9 mouse cellular contexts compared by ENCODE assay signal in the genomic region with DNA sequence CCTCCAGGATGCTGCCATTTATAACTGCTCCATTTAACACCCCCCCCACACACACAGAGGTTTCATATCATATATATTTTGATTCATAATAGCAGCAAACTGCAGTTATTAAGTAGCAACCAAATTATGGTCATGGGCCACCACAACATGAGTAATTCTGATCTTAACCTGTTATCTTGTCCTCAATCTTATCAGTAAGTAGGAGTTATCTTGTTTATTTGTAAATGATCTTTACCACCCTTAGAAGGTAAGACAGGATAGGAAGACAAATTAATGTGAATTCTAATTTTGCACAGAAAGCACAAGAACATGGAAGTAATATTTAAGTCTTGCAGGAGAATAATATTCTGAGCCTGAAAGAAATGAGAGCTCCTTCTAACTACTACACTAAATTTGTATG. TPM values are rescaled to one million over a fixed set of nuclear protein-coding genes. Genes with fewer than 3 reads are reported as not detected.
DNase-seq lines count a peak whose midpoint lies in the region; ATAC-seq lines count a peak whose summit lies in the region.
"Had no signal": no experiment of that assay in that cellular context is flagged by ENCODE, and none has a peak within 500 bp of the region (broad histone marks: within the 10 kb centered on the region; RNA-seq: fewer than 3 reads in every experiment).

No protein-coding gene starts in this region.

- intact Hi-C loops in left cerebral cortex, postnatal 36 days (cut with DNase I) = no loop called here

- peaks cover 48% of the 10 kb centered on the region for H3K36me3 ChIP-seq in heart, embryonic 14.5 days (ENCODE audit: control insufficient read depth, insufficient read depth, low read length)
- no peaks in the 10 kb centered on the region; the same call in none of the 2 replicates for H3K36me3 ChIP-seq in embryonic facial prominence, embryonic 11.5 days (replicated peaks; ENCODE audit: control insufficient read depth, insufficient read depth, low read depth, low read length)
- peaks cover 50% of the 10 kb centered on the region for H3K36me3 ChIP-seq in intestine, embryonic 14.5 days (ENCODE audit: control insufficient read depth, insufficient read depth, low read length)
- peaks cover 14% of the 10 kb centered on the region; the same call in 1 of the 2 replicates for H3K36me3 ChIP-seq in midbrain, embryonic 15.5 days (replicated peaks)

- H3K4me1 ChIP-seq in heart, embryonic 14.5 days (ENCODE audit: control insufficient read depth in 2 of 2, insufficient read depth in 2 of 2, low read length in 2 of 2) = peaks cover 2 to 11% of the 10 kb centered on the region in 2 experiments; a peak in 3 of 4 replicates
- no peaks in the 10 kb centered on the region for H3K4me1 ChIP-seq in embryonic facial prominence, embryonic 11.5 days (ENCODE audit: control insufficient read depth, insufficient read depth, low read length)
- peaks cover 13% of the 10 kb centered on the region; the same call in 1 of the 2 replicates for H3K4me1 ChIP-seq in intestine, embryonic 14.5 days (replicated peaks; ENCODE audit: control insufficient read depth, insufficient read depth, low read length)
- peaks cover 14% of the 10 kb centered on the region for H3K4me1 ChIP-seq in midbrain, embryonic 15.5 days

- H3K4me2 ChIP-seq in heart, embryonic 14.5 days (ENCODE audit: low read length) = peak overlapping the region; percentile 86
- H3K4me2 ChIP-seq in embryonic facial prominence, embryonic 11.5 days (ENCODE audit: low read depth, low read length) = peak overlapping the region; percentile 64
- peak overlapping the region; percentile 87 for H3K4me2 ChIP-seq in intestine, embryonic 14.5 days (ENCODE audit: low read length)
- H3K4me2 ChIP-seq in midbrain, embryonic 15.5 days = peak overlapping the region; percentile 79

- no peak for ATAC-seq in heart, embryonic 14.5 days (ENCODE audit: insufficient number of reproducible peaks, insufficient read depth, low FRiP score, low read depth)
- no peak for ATAC-seq in embryonic facial prominence, embryonic 11.5 days (replicated peaks; ENCODE audit: insufficient number of reproducible peaks, low FRiP score, low TSS enrichment, low read depth)
- ATAC-seq in intestine, embryonic 14.5 days (replicated peaks; ENCODE audit: low FRiP score, low TSS enrichment, low read depth) = no peak
- no peak for ATAC-seq in midbrain, embryonic 15.5 days (replicated peaks)

- no peak overlapping the region for H3K27ac ChIP-seq in heart, embryonic 14.5 days (replicated peaks in 1 of 2; ENCODE audit: control insufficient read depth in 1 of 2, insufficient read depth in 1 of 2, low read depth in 2 of 2, low read length in 2 of 2)
- H3K27ac ChIP-seq in embryonic facial prominence, embryonic 11.5 days (replicated peaks; ENCODE audit: low read depth, low read length) = no peak overlapping the region
- H3K27ac ChIP-seq in intestine, embryonic 14.5 days (ENCODE audit: low read depth) = no peak overlapping the region
- H3K27ac ChIP-seq in midbrain, embryonic 15.5 days = no peak overlapping the region

- H3K9me3 ChIP-seq in heart, embryonic 14.5 days (ENCODE audit: control insufficient read depth, low read length) = no peaks in the 10 kb centered on the region
- no peaks in the 10 kb centered on the region for H3K9me3 ChIP-seq in embryonic facial prominence, embryonic 11.5 days (replicated peaks; ENCODE audit: control insufficient read depth, low read length)
- no peaks in the 10 kb centered on the region for H3K9me3 ChIP-seq in intestine, embryonic 14.5 days (ENCODE audit: control insufficient read depth, low read length)
- H3K9me3 ChIP-seq in midbrain, embryonic 15.5 days = no peaks in the 10 kb centered on the region

- DNase-seq in heart, postnatal 4 days = no peak
- DNase-seq in embryonic facial prominence, embryonic 11.5 days (ENCODE audit: low spot score) = no peak
- DNase-seq in intestine, embryonic 14.5 days (ENCODE audit: low spot score) = no peak
- no peak for DNase-seq in adrenal gland, postnatal 10 days
- no peak for DNase-seq in left cerebral cortex, postnatal 36 days (ENCODE audit: low spot score in 2 of 2)
- no peak for DNase-seq in thymus, postnatal 0 days (ENCODE audit: low spot score)
- DNase-seq: right cerebral cortex, postnatal 4 days had no signal

- H3K4me3 ChIP-seq in heart, embryonic 14.5 days (ENCODE audit: control insufficient read depth in 1 of 2, insufficient read depth in 1 of 2, low read depth in 1 of 2, low read length in 2 of 2) = peak overlapping the region in 1 of 2 experiments; percentile 88; a peak in 2 of 4 replicates
- peak overlapping the region; percentile 78 for H3K4me3 ChIP-seq in embryonic facial prominence, embryonic 11.5 days (ENCODE audit: low read depth, low read length)
- peak overlapping the region; percentile 87 for H3K4me3 ChIP-seq in intestine, embryonic 14.5 days (ENCODE audit: low read depth, low read length)
- peak overlapping the region; percentile 78 for H3K4me3 ChIP-seq in midbrain, embryonic 15.5 days

- H3K27me3 ChIP-seq in heart, embryonic 14.5 days (ENCODE audit: control insufficient read depth, insufficient read depth, low read length) = no peaks in the 10 kb centered on the region
- no peaks in the 10 kb centered on the region for H3K27me3 ChIP-seq in embryonic facial prominence, embryonic 11.5 days (ENCODE audit: control insufficient read depth, insufficient read depth, low read length)
- no peaks in the 10 kb centered on the region for H3K27me3 ChIP-seq in intestine, embryonic 14.5 days (replicated peaks; ENCODE audit: control insufficient read depth, insufficient read depth, low read length)
- no peaks in the 10 kb centered on the region for H3K27me3 ChIP-seq in midbrain, embryonic 15.5 days (replicated peaks)

- H3K9ac ChIP-seq in heart, embryonic 14.5 days (ENCODE audit: low read length) = peak overlapping the region; percentile 91
- H3K9ac ChIP-seq in embryonic facial prominence, embryonic 11.5 days (replicated peaks; ENCODE audit: low read length) = no peak overlapping the region
- peak overlapping the region; percentile 90 for H3K9ac ChIP-seq in intestine, embryonic 14.5 days (ENCODE audit: low read length)
- no peak overlapping the region for H3K9ac ChIP-seq in midbrain, embryonic 15.5 days

RNA-seq across cellular contexts. Expression of gene Palb2, which starts 1.0 kb away (rescaled TPM):
- 7.6 and 7.7 TPM in 2 replicates for polyA plus RNA-seq in heart, embryonic 14.5 days (2014; fragmentation: Nextera tagmentation; extraction: Ambion mirVana)
- total RNA-seq in heart, postnatal 4 days (2021) = 1 to 10 TPM; 4.0 to 4.2 TPM
- 19.0 and 22.8 TPM in 2 replicates for polyA plus RNA-seq in embryonic facial prominence, embryonic 11.5 days (2014; fragmentation: Nextera tagmentation; extraction: Ambion mirVana)
- 16.7 and 19.5 TPM in 2 replicates for polyA plus RNA-seq in intestine, embryonic 14.5 days (2014; fragmentation: Nextera tagmentation; extraction: Ambion mirVana)
- polyA plus RNA-seq in midbrain, embryonic 15.5 days (2015; fragmentation: Nextera tagmentation; extraction: Ambion mirVana) = 4.9 and 5.0 TPM in 2 replicates
- total RNA-seq in adrenal gland, postnatal 10 days (2021) = 1 to 10 TPM; 2.7 to 4.3 TPM
- total RNA-seq in left cerebral cortex, postnatal 36 days (2021) = 1 to 10 TPM; 1.1 to 1.9 TPM
- 16.5 and 16.9 TPM in 2 replicates for polyA plus RNA-seq in thymus, postnatal 0 days (2015; fragmentation: Nextera tagmentation; extraction: Ambion mirVana)

RNA-seq across cellular contexts. Expression of gene Dctn5, which starts 1.0 kb away (rescaled TPM):
- 73.3 and 74.6 TPM in 2 replicates for polyA plus RNA-seq in heart, embryonic 14.5 days (2014; fragmentation: Nextera tagmentation; extraction: Ambion mirVana)
- total RNA-seq in heart, postnatal 4 days (2021) = 10 to 100 TPM; 35.1 to 36.2 TPM
- polyA plus RNA-seq in embryonic facial prominence, embryonic 11.5 days (2014; fragmentation: Nextera tagmentation; extraction: Ambion mirVana) = 124 and 132 TPM in 2 replicates
- 121 and 129 TPM in 2 replicates for polyA plus RNA-seq in intestine, embryonic 14.5 days (2014; fragmentation: Nextera tagmentation; extraction: Ambion mirVana)
- 166 and 173 TPM in 2 replicates for polyA plus RNA-seq in midbrain, embryonic 15.5 days (2015; fragmentation: Nextera tagmentation; extraction: Ambion mirVana)
- 10 to 100 TPM; 53.0 to 59.0 TPM for total RNA-seq in adrenal gland, postnatal 10 days (2021)
- 100 to 1,000 TPM in 1 of 2 experiments, 10 to 100 TPM in 1; 99.2 to 101 TPM for total RNA-seq in left cerebral cortex, postnatal 36 days (2021)
- 108 TPM in 2 replicates for polyA plus RNA-seq in thymus, postnatal 0 days (2015; fragmentation: Nextera tagmentation; extraction: Ambion mirVana)

RNA-seq across cellular contexts. Expression of gene Plk1, which starts 27.4 kb away (rescaled TPM):
- 56.6 and 64.1 TPM in 2 replicates for polyA plus RNA-seq in heart, embryonic 14.5 days (2014; fragmentation: Nextera tagmentation; extraction: Ambion mirVana)
- 10 to 100 TPM; 36.0 to 42.6 TPM for total RNA-seq in heart, postnatal 4 days (2021)
- 119 and 121 TPM in 2 replicates for polyA plus RNA-seq in embryonic facial prominence, embryonic 11.5 days (2014; fragmentation: Nextera tagmentation; extraction: Ambion mirVana)
- polyA plus RNA-seq in intestine, embryonic 14.5 days (2014; fragmentation: Nextera tagmentation; extraction: Ambion mirVana) = 108 TPM in 2 replicates
- polyA plus RNA-seq in midbrain, embryonic 15.5 days (2015; fragmentation: Nextera tagmentation; extraction: Ambion mirVana) = 17.2 and 22.9 TPM in 2 replicates
- total RNA-seq in adrenal gland, postnatal 10 days (2021) = 10 to 100 TPM; 14.2 to 16.7 TPM
- total RNA-seq in left cerebral cortex, postnatal 36 days (2021) = 1 to 10 TPM; 1.4 to 2.5 TPM
- polyA plus RNA-seq in thymus, postnatal 0 days (2015; fragmentation: Nextera tagmentation; extraction: Ambion mirVana) = 125 and 129 TPM in 2 replicates

RNA-seq across cellular contexts. Expression of gene Ndufab1, which starts 30.1 kb away (rescaled TPM):
- 1,545 and 1,597 TPM in 2 replicates for polyA plus RNA-seq in heart, embryonic 14.5 days (2014; fragmentation: Nextera tagmentation; extraction: Ambion mirVana)
- total RNA-seq in heart, postnatal 4 days (2021) = 1,000 to 10,000 TPM; 1,113 to 1,195 TPM
- 675 and 730 TPM in 2 replicates for polyA plus RNA-seq in embryonic facial prominence, embryonic 11.5 days (2014; fragmentation: Nextera tagmentation; extraction: Ambion mirVana)
- polyA plus RNA-seq in intestine, embryonic 14.5 days (2014; fragmentation: Nextera tagmentation; extraction: Ambion mirVana) = 714 and 762 TPM in 2 replicates
- 588 and 603 TPM in 2 replicates for polyA plus RNA-seq in midbrain, embryonic 15.5 days (2015; fragmentation: Nextera tagmentation; extraction: Ambion mirVana)
- 1,000 to 10,000 TPM in 1 of 2 experiments, 100 to 1,000 TPM in 1; 951 to 1,021 TPM for total RNA-seq in adrenal gland, postnatal 10 days (2021)
- 100 to 1,000 TPM; 267 to 269 TPM for total RNA-seq in left cerebral cortex, postnatal 36 days (2021)
- polyA plus RNA-seq in thymus, postnatal 0 days (2015; fragmentation: Nextera tagmentation; extraction: Ambion mirVana) = 641 and 688 TPM in 2 replicates

RNA-seq across cellular contexts. Expression of gene Ern2, which starts 54.2 kb away (rescaled TPM):
- polyA plus RNA-seq in heart, embryonic 14.5 days (2014; fragmentation: Nextera tagmentation; extraction: Ambion mirVana) = not detected in 2 replicates
- not detected for total RNA-seq in heart, postnatal 4 days (2021)
- not detected in 2 replicates for polyA plus RNA-seq in embryonic facial prominence, embryonic 11.5 days (2014; fragmentation: Nextera tagmentation; extraction: Ambion mirVana)
- polyA plus RNA-seq in intestine, embryonic 14.5 days (2014; fragmentation: Nextera tagmentation; extraction: Ambion mirVana) = 1.1 and 1.7 TPM in 2 replicates
- polyA plus RNA-seq in midbrain, embryonic 15.5 days (2015; fragmentation: Nextera tagmentation; extraction: Ambion mirVana) = 1.9 and 2.7 TPM in 2 replicates
- total RNA-seq in adrenal gland, postnatal 10 days (2021) = under 1 TPM in 1 of 2 experiments, not detected in 1; 0.09 TPM
- total RNA-seq in left cerebral cortex, postnatal 36 days (2021) = under 1 TPM; 0.25 TPM
- polyA plus RNA-seq in thymus, postnatal 0 days (2015; fragmentation: Nextera tagmentation; extraction: Ambion mirVana) = 0.08 and 0.10 TPM in 2 replicates

Comparison
In these comparisons a context has a peak if more than half of its experiments do, and no peak if none do; other contexts are left out.
1. H3K9ac ChIP-seq: peak in heart, embryonic 14.5 days (single experiment) and intestine, embryonic 14.5 days (single experiment); none in embryonic facial prominence, embryonic 11.5 days (single experiment) and midbrain, embryonic 15.5 days (single experiment).
2. Peak in every context shown above with its lines, with median percentiles within 50 percentile points of each other: H3K4me2 ChIP-seq.